Comparison of ENCODE assay signal across 9 mouse cellular contexts in the genomic region with DNA sequence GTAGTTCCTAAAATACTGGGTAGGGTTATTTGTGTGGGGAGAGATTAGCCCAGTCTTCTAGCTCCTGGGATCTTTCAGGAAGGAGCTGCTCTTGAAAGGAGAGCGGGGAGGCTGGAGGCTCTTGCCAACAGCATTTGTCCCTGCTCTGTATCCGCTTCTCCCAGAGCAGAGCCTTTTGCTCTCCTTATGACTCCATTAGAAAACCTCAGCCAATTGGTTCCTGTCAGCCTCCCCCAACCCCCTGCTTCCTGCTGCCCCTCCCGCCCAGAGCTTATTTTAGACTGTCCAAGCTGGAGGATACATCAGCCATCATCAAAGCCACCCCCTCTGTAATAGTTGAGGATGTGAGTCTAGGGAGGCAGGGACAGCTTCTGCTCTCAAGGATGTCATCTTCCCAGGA. TPM values are rescaled to one million over a fixed set of nuclear protein-coding genes. Genes with fewer than 3 reads are reported as not detected.
A peak's percentile ranks its signal among the peaks of the same experiment; 100 is the strongest.
DNase-seq lines count a peak whose midpoint lies in the region; ATAC-seq and TF ChIP-seq lines count a peak whose summit lies in the region.
"Had no signal": no experiment of that assay in that cellular context is flagged by ENCODE, and none has a peak within 500 bp of the region (broad histone marks: within the 10 kb centered on the region; RNA-seq: fewer than 3 reads in every experiment).

No protein-coding gene starts in this region.

- ATAC-seq in forebrain, embryonic 16.5 days = no peak

- no peaks in the 10 kb centered on the region for H3K36me3 ChIP-seq in forebrain, embryonic 16.5 days (ENCODE audit: control insufficient read depth, insufficient read depth)
- H3K36me3 ChIP-seq in small intestine, adult 2 months (ENCODE audit: control insufficient read depth, insufficient read depth, low read length) = no peaks in the 10 kb centered on the region

- WGBS in forebrain, embryonic 16.5 days = 44% methylated on average over 3 of the region's 3 CpGs
- 67% methylated on average over 3 of the region's 3 CpGs for WGBS in small intestine, adult 2 months

- no peak for TF ChIP-seq CTCF in layer of hippocampus, adult 2 months (conservative IDR thresholded peaks at IDR 0.05)
- no peak for TF ChIP-seq CTCF in small intestine, adult 2 months (IDR thresholded peaks at IDR 0.05; ENCODE audit: extremely low read depth, insufficient read length, insufficient replicate concordance, low read depth, low read length)

- peak; percentile 21; the same call in 1 of the 2 replicates for TF ChIP-seq POLR2A in small intestine, adult 2 months (IDR thresholded peaks at IDR 0.05; ENCODE audit: low read depth, low read length)

- H3K9ac ChIP-seq in forebrain, embryonic 16.5 days (replicated peaks; ENCODE audit: low read depth, low read length) = 0 out of 2 replicates have a peak overlapping the region, but pooled peaks have one; percentile 23

- no peak overlapping the region for H3K27ac ChIP-seq in forebrain, embryonic 16.5 days (ENCODE audit: low read length)
- H3K27ac ChIP-seq in layer of hippocampus, adult 2 months = peak overlapping the region; percentile 92
- no peak overlapping the region for H3K27ac ChIP-seq in small intestine, adult 2 months (ENCODE audit: insufficient read depth, low read depth, low read length)

- 0 out of 2 replicates have a peak overlapping the region, but pooled peaks have one; percentile 9 for H3K4me3 ChIP-seq in forebrain, embryonic 16.5 days (replicated peaks; ENCODE audit: low read length)
- H3K4me3 ChIP-seq in layer of hippocampus, adult 2 months = peak overlapping the region; percentile 81
- H3K4me3 ChIP-seq in small intestine, adult 2 months (ENCODE audit: low read depth, low read length) = no peak overlapping the region

- peak; percentile 16 for DNase-seq in testis, postnatal 14 days (ENCODE audit: low spot score)
- DNase-seq in testis, postnatal 10 days (ENCODE audit: low spot score) = no peak
- peak; percentile 76 for DNase-seq in heart, postnatal 4 days
- peak; percentile 27 to 32 for DNase-seq in layer of hippocampus, adult 2 months (ENCODE audit: low spot score in 2 of 2)
- peak; percentile 89 for DNase-seq in lung, postnatal 10 days
- no peak for DNase-seq in spleen, adult 18-20 months

- H3K9me3 ChIP-seq in forebrain, embryonic 16.5 days (ENCODE audit: control insufficient read depth, low read length) = no peaks in the 10 kb centered on the region
- H3K9me3 ChIP-seq: G1E had no signal

- H3K27me3 ChIP-seq in forebrain, embryonic 16.5 days (replicated peaks; ENCODE audit: control insufficient read depth, insufficient read depth, low read length) = no peaks in the 10 kb centered on the region
- H3K27me3 ChIP-seq in small intestine, adult 2 months (ENCODE audit: control insufficient read depth, insufficient read depth, low read length) = no peaks in the 10 kb centered on the region

- peaks cover 33% of the 10 kb centered on the region for H3K4me1 ChIP-seq in forebrain, embryonic 16.5 days (replicated peaks; ENCODE audit: control insufficient read depth, insufficient read depth, low read length)
- H3K4me1 ChIP-seq in small intestine, adult 2 months (ENCODE audit: control insufficient read depth, insufficient read depth, insufficient read length, low read length) = peaks cover 16% of the 10 kb centered on the region; the same call in 1 of the 2 replicates

- H3K4me2 ChIP-seq in forebrain, embryonic 16.5 days (ENCODE audit: low read length) = peak overlapping the region; percentile 84

RNA-seq across cellular contexts. Expression of a gene that starts 3.7 kb away (rescaled TPM):
- polyA plus RNA-seq in forebrain, embryonic 16.5 days (2015; fragmentation: Nextera tagmentation; extraction: Ambion mirVana) = 51.7 and 51.9 TPM in 2 replicates
- total RNA-seq in heart, postnatal 4 days (2021) = 100 to 1,000 TPM; 220 to 241 TPM
- 100 to 1,000 TPM; 288 to 302 TPM for total RNA-seq in layer of hippocampus, adult 2 months (2021)
- 38.8 and 76.4 TPM in 2 replicates for polyA plus RNA-seq in small intestine, adult 2 months (2012; rRNA removed)

Comparison
In these comparisons a context has a peak if more than half of its experiments do, and no peak if none do; other contexts are left out.
1. DNase-seq: peak in testis, postnatal 14 days (single experiment), heart, postnatal 4 days (single experiment), layer of hippocampus, adult 2 months (2 of 2) and lung, postnatal 10 days (single experiment); none in testis, postnatal 10 days (single experiment) and spleen, adult 18-20 months (0 of 2).